Mouse (Mus musculus): ENCODE results near the gene Capn11. TPM values are rescaled to one million over a fixed set of nuclear protein-coding genes. Genes with fewer than 3 reads are reported as not detected.

Capn11 gene
- total and polyA plus RNA-seq, 2 experiments from 2014 or later = 0.19 to 1.2 TPM

DNA sequence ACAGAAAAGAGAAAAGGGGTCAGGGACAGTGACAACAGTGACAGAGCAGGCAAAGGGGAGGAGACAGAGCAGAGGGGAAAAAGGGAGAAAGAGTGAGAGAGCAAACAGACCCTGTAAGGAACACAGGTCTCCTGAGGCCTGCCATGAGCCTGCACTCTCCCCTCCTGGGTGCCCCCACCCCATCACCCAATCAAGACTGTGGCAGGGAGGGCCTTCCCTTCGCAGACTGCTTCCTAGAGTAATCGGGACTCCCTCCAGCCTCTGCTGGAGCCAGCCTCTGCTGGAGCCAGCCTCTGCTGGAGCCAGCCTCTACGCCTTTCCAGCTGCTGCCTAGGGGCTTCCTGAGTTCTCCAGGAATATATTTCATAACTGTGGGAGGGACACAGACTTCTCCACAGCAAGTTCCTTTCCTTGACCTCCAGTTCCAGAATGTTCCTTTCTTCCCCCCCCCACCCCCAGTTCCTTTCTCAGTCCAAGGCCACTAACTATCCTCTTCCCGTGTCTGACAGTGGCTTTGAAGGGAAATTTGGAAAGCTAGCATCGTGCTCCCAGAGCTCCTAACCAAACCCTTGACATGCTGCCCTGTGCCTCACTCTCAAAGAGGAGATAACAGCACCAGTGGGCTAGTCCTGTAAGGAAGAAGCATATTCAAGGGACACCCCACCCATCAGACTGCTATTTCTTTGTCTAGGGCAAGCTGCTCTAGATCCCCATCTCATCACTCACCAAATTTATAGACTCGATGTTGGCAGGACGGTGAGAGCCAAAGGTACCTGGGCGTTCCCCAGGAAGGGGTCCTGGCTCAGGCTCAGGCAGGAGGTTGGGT, 66.3 kb downstream of the Capn11 start:
- peaks cover 15% of the 10 kb centered on the region for H3K4me1 ChIP-seq (ENCODE audit: insufficient read depth, low read length)
- no peak for TF ChIP-seq CTCF (IDR thresholded peaks at IDR 0.05)
- H3K9ac ChIP-seq (replicated peaks; ENCODE audit: low read length, poor library complexity, severe bottlenecking) = peak overlapping the region; percentile 29; the same call in 1 of the 2 replicates
- H3K4me3 ChIP-seq (ENCODE audit: low read depth, low read length) = no peak overlapping the region
- peak overlapping the region; percentile 24; the same call in 1 of the 2 replicates for H3K4me2 ChIP-seq (ENCODE audit: low read depth, low read length, poor library complexity, severe bottlenecking)
- DNase-seq (ENCODE audit: low spot score) = no peak
- WGBS = 61% methylated on average over 8 of the region's 8 CpGs
- no peaks in the 10 kb centered on the region for H3K9me3 ChIP-seq (ENCODE audit: low read length)
- H3K27ac ChIP-seq (ENCODE audit: low read depth, low read length) = peak overlapping the region; percentile 12; the same call in 1 of the 2 replicates
- peaks cover 8% of the 10 kb centered on the region for H3K27me3 ChIP-seq (ENCODE audit: insufficient read depth, low read length)
- ATAC-seq (ENCODE audit: low FRiP score) = no peak
- no peaks in the 10 kb centered on the region for H3K36me3 ChIP-seq (ENCODE audit: insufficient read depth, low read length)

DNA sequence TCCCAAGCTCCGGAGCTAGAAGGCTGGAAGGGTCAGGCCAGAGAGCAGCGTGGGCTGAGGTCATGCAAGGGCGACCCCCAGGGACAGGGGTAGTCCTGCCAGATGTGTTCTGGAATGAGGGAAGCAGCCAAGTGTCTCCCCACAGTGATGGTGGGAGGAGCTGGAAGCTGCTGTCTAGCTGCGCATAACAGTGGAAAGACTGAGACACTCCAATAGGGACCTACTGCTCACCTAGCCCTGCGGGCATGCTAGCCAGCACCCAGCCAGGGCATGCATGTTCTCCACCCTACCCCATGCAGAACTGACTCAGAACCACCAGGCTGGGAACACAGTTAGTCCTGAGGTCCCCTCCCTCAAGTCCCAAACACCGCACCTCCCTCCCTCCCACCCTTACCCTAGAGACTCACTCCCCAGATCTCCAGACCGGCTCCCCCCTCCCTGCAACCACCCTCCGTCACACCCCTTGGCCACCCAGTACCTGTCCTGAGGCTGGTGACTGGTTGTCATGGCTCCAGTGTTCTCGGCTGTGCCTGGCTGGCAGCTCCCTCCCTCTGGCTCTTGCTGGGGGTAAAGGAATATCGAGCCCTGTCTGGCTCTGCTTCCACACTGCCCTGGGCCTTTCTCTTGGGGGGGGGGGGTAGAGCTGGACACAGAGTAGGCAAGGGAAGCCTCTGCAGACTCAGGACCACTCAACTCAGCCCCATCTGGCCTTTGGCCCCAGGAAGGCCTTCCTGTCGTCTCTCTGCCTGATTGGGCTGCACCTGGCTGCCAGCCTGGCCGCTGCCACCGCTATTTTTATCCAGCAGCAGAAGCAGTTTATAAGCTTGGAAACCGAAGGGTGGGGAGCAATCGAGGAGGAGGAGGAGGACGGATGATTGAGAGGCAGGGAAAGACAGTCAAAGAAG, 67.2 kb downstream of the Capn11 start:
- 0 out of 2 replicates have a peak, but pooled peaks have one; percentile 2 for ATAC-seq (ENCODE audit: low FRiP score)
- no peak for TF ChIP-seq CTCF (IDR thresholded peaks at IDR 0.05)
- H3K4me1 ChIP-seq (ENCODE audit: insufficient read depth, low read length) = peaks cover 15% of the 10 kb centered on the region

DNA sequence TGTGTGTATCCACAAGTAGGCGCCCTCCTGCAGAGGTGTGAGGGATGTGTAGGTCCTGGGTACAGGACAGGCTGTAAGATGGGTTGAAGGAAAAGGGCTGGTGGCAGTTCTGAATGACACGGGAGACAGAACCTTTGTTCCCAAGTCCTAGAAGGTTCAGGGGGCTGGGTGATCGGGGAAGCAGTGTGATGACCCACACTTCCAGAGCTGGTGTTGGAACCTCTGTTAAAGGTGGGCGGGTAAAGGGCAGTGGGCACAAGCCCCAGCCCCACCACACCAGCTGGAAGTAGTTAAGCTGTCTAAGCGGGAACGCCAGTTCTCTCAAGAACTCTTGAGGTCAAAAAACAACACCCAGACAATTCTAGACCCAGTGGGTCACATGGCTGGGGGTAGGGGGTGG, 68.7 kb downstream of the Capn11 start:
- Histone ChIP-seq H3K4me2 (ENCODE audit: low read depth, low read length, poor library complexity, severe bottlenecking) (no peak overlapping the region), H3K4me1 (ENCODE audit: insufficient read depth, low read length) (peaks cover 15% of the 10 kb centered on the region)

More for the DNA sequence above, 67.2 kb downstream of the Capn11 start:
- DNase-seq (ENCODE audit: low spot score) = no peak
- Histone ChIP-seq H3K27ac (ENCODE audit: low read depth, low read length) (no peak overlapping the region), H3K4me2 (ENCODE audit: low read depth, low read length, poor library complexity, severe bottlenecking) (peak overlapping the region; percentile 24), H3K9me3 (ENCODE audit: low read length) (no peaks in the 10 kb centered on the region), H3K4me3 (ENCODE audit: low read depth, low read length) (no peak overlapping the region), H3K27me3 (ENCODE audit: insufficient read depth, low read length) (peaks cover 8% of the 10 kb centered on the region), H3K9ac (replicated peaks; ENCODE audit: low read length, poor library complexity, severe bottlenecking) (peak overlapping the region; percentile 29; the same call in 1 of the 2 replicates), H3K36me3 (ENCODE audit: insufficient read depth, low read length) (no peaks in the 10 kb centered on the region)
- WGBS = 59% methylated on average over 16 of the region's 16 CpGs

GRCm38 (mm10) chr17:45589844-45590243, 69.3 kb downstream of the Capn11 start:
- Histone ChIP-seq H3K27me3 (ENCODE audit: insufficient read depth, low read length) (peaks cover 8% of the 10 kb centered on the region), H3K36me3 (ENCODE audit: insufficient read depth, low read length) (no peaks in the 10 kb centered on the region), H3K4me3 (ENCODE audit: low read depth, low read length) (no peak overlapping the region), H3K9me3 (ENCODE audit: low read length) (no peaks in the 10 kb centered on the region), H3K27ac (ENCODE audit: low read depth, low read length) (no peak overlapping the region), H3K4me2 (ENCODE audit: low read depth, low read length, poor library complexity, severe bottlenecking) (no peak overlapping the region), H3K4me1 (ENCODE audit: insufficient read depth, low read length) (peaks cover 12% of the 10 kb centered on the region), H3K9ac (replicated peaks; ENCODE audit: low read length, poor library complexity, severe bottlenecking) (no peak overlapping the region)
- DNase-seq (ENCODE audit: low spot score) (no peak), ATAC-seq (ENCODE audit: low FRiP score) (no peak)
- WGBS = 94% methylated on average over 8 of the region's 8 CpGs
- TF ChIP-seq CTCF (IDR thresholded peaks at IDR 0.05) = no peak

More for the DNA sequence above, 68.7 kb downstream of the Capn11 start:
- Histone ChIP-seq H3K27me3 (ENCODE audit: insufficient read depth, low read length) (peaks cover 8% of the 10 kb centered on the region), H3K4me3 (ENCODE audit: low read depth, low read length) (no peak overlapping the region), H3K27ac (ENCODE audit: low read depth, low read length) (no peak overlapping the region), H3K9me3 (ENCODE audit: low read length) (no peaks in the 10 kb centered on the region), H3K9ac (replicated peaks; ENCODE audit: low read length, poor library complexity, severe bottlenecking) (no peak overlapping the region), H3K36me3 (ENCODE audit: insufficient read depth, low read length) (no peaks in the 10 kb centered on the region)
- 81% methylated on average over 6 of the region's 6 CpGs for WGBS
- ATAC-seq (ENCODE audit: low FRiP score) (no peak), DNase-seq (ENCODE audit: low spot score) (no peak)
- TF ChIP-seq CTCF (IDR thresholded peaks at IDR 0.05) = no peak

DNA sequence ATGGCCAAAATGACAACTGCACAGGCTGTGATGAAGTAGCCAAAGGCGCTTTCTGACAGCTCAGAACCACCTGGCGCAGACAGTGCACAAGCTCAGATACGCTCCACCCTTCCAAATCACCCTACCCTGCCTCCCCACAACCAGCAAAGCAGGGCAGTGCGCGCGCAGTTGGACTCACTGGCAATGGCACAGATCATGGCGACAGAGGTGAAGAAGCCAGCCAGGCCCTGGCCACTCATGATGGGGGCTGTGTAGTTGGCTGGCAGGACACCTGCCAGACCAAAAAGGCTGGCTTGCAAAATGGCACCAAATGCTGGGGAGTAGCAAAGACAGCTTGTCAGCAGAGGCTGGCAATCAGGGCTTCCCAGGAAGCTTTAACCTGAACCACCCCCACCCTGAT, 69.9 kb downstream of the Capn11 start:
- no peak for DNase-seq (ENCODE audit: low spot score)

More for the DNA sequence above, 69.9 kb downstream of the Capn11 start:
- no peak overlapping the region for H3K4me3 ChIP-seq (ENCODE audit: low read depth, low read length)
- no peak overlapping the region for H3K27ac ChIP-seq (ENCODE audit: low read depth, low read length)
- H3K4me1 ChIP-seq (ENCODE audit: insufficient read depth, low read length) = peaks cover 7% of the 10 kb centered on the region; the same call in 1 of the 2 replicates
- no peak for TF ChIP-seq CTCF (IDR thresholded peaks at IDR 0.05)
- WGBS = 95% methylated on average over 7 of the region's 7 CpGs
- H3K9me3 ChIP-seq (ENCODE audit: low read length) = no peaks in the 10 kb centered on the region
- no peak overlapping the region for H3K4me2 ChIP-seq (ENCODE audit: low read depth, low read length, poor library complexity, severe bottlenecking)
- H3K9ac ChIP-seq (replicated peaks; ENCODE audit: low read length, poor library complexity, severe bottlenecking) = no peak overlapping the region
- ATAC-seq (ENCODE audit: low FRiP score) = no peak
- peaks cover 8% of the 10 kb centered on the region for H3K27me3 ChIP-seq (ENCODE audit: insufficient read depth, low read length)
- no peaks in the 10 kb centered on the region for H3K36me3 ChIP-seq (ENCODE audit: insufficient read depth, low read length)
